Mouse (Mus musculus): Measurements from ENCODE around the gene Cenph. TPM values are rescaled to one million over a fixed set of nuclear protein-coding genes. Genes with fewer than 3 reads are reported as not detected.
"Not testable (repeated sequence)": the region's sequence is repeated elsewhere in the genome, so short reads cannot be mapped to it uniquely, and the experiment has no call there.

The Cenph gene
- polyA plus RNA-seq, 1 experiment from 2014 or later = 31.4 TPM

DNA sequence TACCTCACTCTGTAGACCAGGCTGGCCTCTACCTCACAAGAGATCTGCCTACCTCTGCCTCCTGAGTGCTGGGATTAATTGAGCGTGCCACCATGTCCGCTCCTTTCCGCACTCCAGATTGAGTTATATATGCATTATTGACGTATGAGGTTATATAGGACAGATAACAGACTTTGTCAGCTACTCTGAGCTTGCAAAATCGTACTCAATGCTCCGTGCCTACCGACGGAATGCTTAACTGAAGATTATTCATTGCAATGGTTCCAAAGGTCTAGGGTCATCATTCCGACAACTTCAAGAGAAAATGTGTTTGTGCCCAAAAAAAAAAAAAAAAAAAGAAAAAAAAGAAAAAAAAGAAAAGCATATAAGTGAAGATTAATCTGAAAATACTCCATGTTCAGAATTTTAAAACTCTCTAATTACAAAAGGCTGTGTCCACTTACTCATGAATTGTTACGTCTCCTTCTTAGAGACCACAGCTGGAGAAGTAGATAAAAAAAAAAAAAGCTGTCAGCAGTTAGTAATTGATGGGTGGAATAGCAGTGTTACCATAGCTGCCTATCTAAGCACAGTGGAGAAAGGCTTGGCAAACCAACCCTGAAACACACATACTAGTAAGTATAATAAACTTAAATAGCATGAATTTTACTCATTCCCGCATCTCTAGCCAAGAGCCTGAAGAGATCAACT, 32.2 kb downstream of the Cenph start:
- peak; percentile 64 for ATAC-seq

DNA sequence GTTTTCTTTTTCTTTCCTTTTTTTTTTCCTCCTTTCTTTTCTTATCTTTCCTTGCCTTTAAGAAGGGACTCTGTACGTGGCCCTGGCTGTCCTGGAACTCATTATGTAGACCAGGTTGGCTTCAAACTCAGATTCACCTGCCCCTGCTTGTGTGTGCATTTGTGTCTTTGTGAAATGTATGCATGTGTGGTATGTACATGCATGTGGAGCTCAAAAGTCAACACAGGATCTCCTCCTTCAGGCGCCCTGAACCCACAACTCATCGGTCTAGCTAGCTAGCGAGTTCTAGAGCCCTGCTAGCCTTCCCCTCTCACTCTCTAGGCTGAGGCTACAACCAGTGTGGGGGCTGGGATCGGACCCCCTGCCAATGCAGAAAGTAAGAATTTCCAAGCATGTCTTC, 32.9 kb downstream of the Cenph start:
- H3K4me3 ChIP-seq (replicated peaks) = peak overlapping the region; percentile 19
- no peak overlapping the region for H3K9ac ChIP-seq
- H3K27me3 ChIP-seq (replicated peaks) = no peaks in the 10 kb centered on the region
- H3K4me1 ChIP-seq (replicated peaks) = peaks cover 9% of the 10 kb centered on the region
- no peak for ATAC-seq
- H3K36me3 ChIP-seq = no peaks in the 10 kb centered on the region
- peak overlapping the region; percentile 51; the same call in 1 of the 2 replicates for H3K27ac ChIP-seq
- no peaks in the 10 kb centered on the region for H3K9me3 ChIP-seq
- H3K4me2 ChIP-seq (replicated peaks) = peak overlapping the region; percentile 70
- 84% methylated on average over 5 of the region's 5 CpGs for WGBS

More for the DNA sequence above, 32.2 kb downstream of the Cenph start:
- peaks cover 9% of the 10 kb centered on the region for H3K4me1 ChIP-seq (replicated peaks)
- peak overlapping the region; percentile 70 for H3K4me2 ChIP-seq (replicated peaks)
- peak overlapping the region; percentile 73 for H3K4me3 ChIP-seq (replicated peaks)
- peak overlapping the region; percentile 92 for H3K9ac ChIP-seq
- H3K27ac ChIP-seq = peak overlapping the region; percentile 98
- no peaks in the 10 kb centered on the region for H3K27me3 ChIP-seq (replicated peaks)
- H3K36me3 ChIP-seq = no peaks in the 10 kb centered on the region
- H3K9me3 ChIP-seq = no peaks in the 10 kb centered on the region
- 41% methylated on average over 11 of the region's 11 CpGs for WGBS

DNA sequence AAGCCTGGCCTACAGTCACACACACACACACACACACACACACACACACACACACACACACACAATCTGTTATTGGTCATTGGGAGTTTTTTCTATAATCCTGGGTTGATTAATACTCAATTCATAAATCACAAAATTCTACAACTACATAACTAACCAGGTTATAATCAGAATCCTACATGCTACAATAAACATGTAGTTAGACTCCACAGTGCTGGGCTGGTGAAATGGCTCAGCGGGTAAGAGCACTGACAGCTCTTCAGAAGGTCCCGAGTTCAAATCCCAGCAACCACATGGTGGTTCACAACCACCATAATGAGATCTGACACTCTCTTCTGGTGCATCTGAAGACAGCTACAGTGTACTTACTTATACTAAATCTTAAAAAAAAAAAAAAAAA, 42.9 kb downstream of the Cenph start:
- H3K9ac ChIP-seq = no peak overlapping the region
- 95% methylated on average over 2 of the region's 2 CpGs for WGBS
- H3K4me2 ChIP-seq (replicated peaks) = no peak overlapping the region
- ATAC-seq = no peak
- H3K4me1 ChIP-seq (replicated peaks) = peaks cover 6% of the 10 kb centered on the region; the same call in 1 of the 2 replicates
- H3K27me3 ChIP-seq (replicated peaks) = no peaks in the 10 kb centered on the region
- H3K27ac ChIP-seq = no peak overlapping the region
- H3K36me3 ChIP-seq = peaks cover 7% of the 10 kb centered on the region; the same call in 1 of the 2 replicates
- no peak overlapping the region for H3K4me3 ChIP-seq (replicated peaks)
- H3K9me3 ChIP-seq = no peaks in the 10 kb centered on the region

DNA sequence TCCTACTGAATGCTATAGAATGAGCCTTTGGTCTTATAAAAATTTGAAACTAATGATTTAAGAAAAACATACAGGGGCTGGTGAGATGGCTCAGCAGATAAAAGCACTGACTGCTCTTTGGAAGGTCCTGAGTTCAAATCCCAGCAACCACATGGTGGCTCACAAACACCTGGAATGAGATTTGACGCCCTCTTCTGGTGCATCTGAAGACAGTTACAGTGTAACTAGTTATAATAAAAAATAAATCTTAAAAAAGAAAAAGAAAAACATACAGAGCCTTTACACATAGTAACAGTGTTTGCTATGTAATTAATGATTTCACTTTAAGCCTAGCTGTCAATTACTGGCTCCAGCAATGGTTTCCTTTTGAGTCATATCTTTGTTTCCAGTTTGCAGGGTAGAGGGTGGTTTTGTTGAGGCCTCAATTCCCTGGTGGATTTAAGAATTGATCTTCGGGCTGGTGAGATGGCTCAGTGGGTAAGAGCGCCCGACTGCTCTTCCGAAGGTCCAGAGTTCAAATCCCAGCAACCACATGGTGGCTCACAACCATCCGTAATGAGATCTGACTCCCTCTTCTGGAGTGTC, 44.1 kb downstream of the Cenph start:
- not testable (repeated sequence) for H3K9me3 ChIP-seq; H3K9ac ChIP-seq; H3K27me3 ChIP-seq (replicated peaks); H3K4me3 ChIP-seq (replicated peaks); H3K4me1 ChIP-seq (replicated peaks); ATAC-seq; H3K36me3 ChIP-seq
- Histone ChIP-seq H3K27ac (peak overlapping the region; percentile 46; the same call in 1 of the 2 replicates), H3K4me2 (replicated peaks) (peak overlapping the region; percentile 60; the same call in 1 of the 2 replicates)
- WGBS = 83% methylated on average over 6 of the region's 6 CpGs

DNA sequence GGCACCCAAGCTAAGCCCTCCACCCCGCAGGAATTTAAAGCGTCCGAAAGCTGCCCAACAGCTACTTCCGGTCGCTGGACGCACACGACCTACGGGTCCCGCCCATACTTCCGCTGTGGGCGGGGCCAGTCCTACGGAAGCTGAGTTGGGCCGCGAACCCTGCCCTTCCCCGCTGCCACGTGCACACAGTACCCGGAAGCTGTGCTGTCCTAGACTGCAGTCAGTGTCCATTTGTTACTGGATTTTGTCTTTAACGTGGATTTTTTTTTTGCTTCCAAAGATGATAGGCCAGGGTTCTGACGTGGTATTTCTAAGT, 44.9 kb downstream of the Cenph start, which contains the start of gene Cdk7:
Gene Cdk7, minus strand, starts transcription at position 79 of the 316 bp plus-strand sequence.
- peaks cover 7% of the 10 kb centered on the region; the same call in 1 of the 2 replicates for H3K36me3 ChIP-seq
- peak within 1 kb of the TSS; percentile 78 for H3K4me3 ChIP-seq (replicated peaks)
- no peaks in the 10 kb centered on the region for H3K9me3 ChIP-seq
- peak within 1 kb of the TSS; percentile 60 for H3K4me2 ChIP-seq (replicated peaks)
- peaks cover 6% of the 10 kb centered on the region; the same call in 1 of the 2 replicates for H3K4me1 ChIP-seq (replicated peaks)
- peak within 1 kb of the TSS; percentile 78 for H3K9ac ChIP-seq
- no peaks in the 10 kb centered on the region for H3K27me3 ChIP-seq (replicated peaks)
- peak within 1 kb of the TSS; percentile 93 for H3K27ac ChIP-seq
- WGBS = under 1% methylated on average over 19 of the region's 19 CpGs
- ATAC-seq = peak; percentile 100

DNA sequence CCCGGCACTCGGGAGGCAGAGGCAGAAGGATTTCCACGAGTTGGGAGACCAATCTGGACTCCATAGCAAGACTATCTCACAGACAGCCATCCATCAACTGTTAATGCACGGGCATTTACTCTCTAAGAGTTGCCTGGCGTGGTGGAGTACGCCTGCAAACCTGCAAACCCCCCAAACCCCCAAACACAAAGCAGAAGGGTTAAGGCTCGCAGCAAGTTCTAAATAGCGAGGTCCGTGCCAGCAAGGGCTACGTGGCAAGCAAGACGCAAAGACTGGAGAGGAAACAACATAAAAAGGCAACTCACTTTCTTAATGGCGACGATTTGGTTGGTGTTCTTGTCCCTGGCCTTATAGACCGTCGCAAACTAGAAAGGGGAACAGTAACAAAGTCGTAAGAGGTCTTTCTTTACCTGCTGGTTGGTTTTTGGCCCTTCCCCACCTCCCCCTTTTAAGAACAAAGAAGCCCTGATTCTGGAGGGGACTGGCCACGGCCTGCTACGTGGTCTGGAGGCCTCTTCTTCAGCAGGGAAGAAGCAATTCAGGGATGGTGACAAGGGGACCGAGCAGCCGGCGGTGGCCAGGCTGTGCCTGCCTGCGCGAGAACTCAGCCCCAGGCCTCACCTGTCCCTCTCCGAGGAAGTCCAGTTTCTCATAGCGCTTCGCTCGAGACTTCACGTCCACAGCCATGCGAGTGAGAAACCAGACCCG, 45.4 kb downstream of the Cenph start:
- Histone ChIP-seq H3K27ac (peak overlapping the region; percentile 93), H3K4me3 (replicated peaks) (peak overlapping the region; percentile 78), H3K36me3 (peaks cover 7% of the 10 kb centered on the region; the same call in 1 of the 2 replicates), H3K4me1 (replicated peaks) (peaks cover 6% of the 10 kb centered on the region; the same call in 1 of the 2 replicates), H3K9ac (peak overlapping the region; percentile 78), H3K9me3 (no peaks in the 10 kb centered on the region), H3K4me2 (replicated peaks) (peak overlapping the region; percentile 60), H3K27me3 (replicated peaks) (no peaks in the 10 kb centered on the region)
- ATAC-seq = peak; percentile 85; the same call in 1 of the 2 replicates
- WGBS = under 1% methylated on average over 30 of the region's 30 CpGs

DNA sequence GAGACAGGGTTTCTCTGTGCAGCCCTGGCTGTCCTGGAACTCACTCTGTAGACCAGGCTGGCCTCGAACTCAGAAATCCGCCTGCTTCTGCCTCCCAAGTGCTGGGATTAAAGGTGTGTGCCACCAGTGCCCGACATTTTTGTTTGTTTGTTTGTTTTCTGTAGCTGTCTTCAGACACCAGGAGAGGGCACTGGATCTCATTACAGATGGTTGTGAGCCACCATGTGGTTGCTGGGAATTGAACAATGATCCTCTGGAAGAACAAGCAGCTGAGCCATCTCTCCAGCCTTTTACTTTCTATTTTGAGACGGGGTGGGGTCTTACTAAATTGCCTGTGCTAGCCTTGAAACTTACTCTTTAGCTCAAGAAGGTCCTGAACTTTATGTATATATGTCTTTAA, 47.2 kb downstream of the Cenph start:
- H3K4me1 ChIP-seq (replicated peaks); ATAC-seq; H3K4me3 ChIP-seq (replicated peaks); H3K4me2 ChIP-seq (replicated peaks); H3K36me3 ChIP-seq; H3K9me3 ChIP-seq; H3K27me3 ChIP-seq (replicated peaks); H3K27ac ChIP-seq; H3K9ac ChIP-seq: not testable (repeated sequence)
- 89% methylated on average over 4 of the region's 4 CpGs for WGBS

DNA sequence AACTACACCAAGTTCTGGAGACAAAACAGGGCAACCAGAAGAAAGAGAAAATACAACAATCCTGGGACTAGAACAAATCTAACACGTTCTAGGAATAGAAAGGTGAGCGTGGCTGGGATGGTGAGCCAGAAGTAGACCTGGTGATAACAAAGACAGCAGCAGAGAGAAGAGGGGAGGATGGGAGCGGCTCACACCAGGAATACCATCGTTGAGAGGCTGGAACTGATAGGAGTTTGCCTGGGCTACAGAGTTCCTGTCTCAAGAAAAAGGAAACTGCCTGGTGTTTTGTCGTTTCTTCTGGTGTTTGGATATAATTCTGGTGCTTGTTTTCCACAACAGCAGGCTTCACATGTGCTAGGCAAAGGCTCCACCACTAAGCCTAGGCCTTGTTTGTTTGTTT, 47.6 kb downstream of the Cenph start:
- H3K27ac ChIP-seq = no peak overlapping the region
- no peak for ATAC-seq
- 93% methylated on average over 5 of the region's 5 CpGs for WGBS
- H3K4me3 ChIP-seq (replicated peaks) = no peak overlapping the region
- peaks cover 7% of the 10 kb centered on the region; the same call in 1 of the 2 replicates for H3K36me3 ChIP-seq
- H3K27me3 ChIP-seq (replicated peaks) = no peaks in the 10 kb centered on the region
- peaks cover 6% of the 10 kb centered on the region; the same call in 1 of the 2 replicates for H3K4me1 ChIP-seq (replicated peaks)
- H3K4me2 ChIP-seq (replicated peaks) = no peak overlapping the region
- H3K9ac ChIP-seq = no peak overlapping the region
- no peaks in the 10 kb centered on the region for H3K9me3 ChIP-seq

DNA sequence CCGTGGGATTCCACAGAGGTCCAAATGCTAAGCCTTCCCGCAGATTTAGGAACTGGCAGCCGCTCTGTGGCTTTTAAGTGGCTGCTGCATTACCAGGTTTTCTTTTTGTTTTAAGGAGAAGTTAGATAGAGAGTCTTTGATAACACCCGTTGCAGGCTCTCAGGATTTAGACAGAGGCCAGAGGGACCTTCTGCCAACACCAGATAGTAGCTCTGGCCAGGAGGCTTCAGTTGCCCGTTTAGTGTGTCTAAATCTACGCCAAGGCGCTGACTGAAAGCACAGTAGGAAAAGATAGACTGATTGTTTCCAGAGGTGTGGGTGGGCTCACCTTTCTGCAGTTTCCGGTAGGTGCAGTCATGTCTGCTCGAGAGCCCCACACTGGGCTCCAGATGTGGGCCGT, 50.5 kb downstream of the Cenph start:
- H3K4me1 ChIP-seq (replicated peaks) = peaks cover 6% of the 10 kb centered on the region; the same call in 1 of the 2 replicates
- H3K9ac ChIP-seq = no peak overlapping the region
- H3K27me3 ChIP-seq (replicated peaks) = no peaks in the 10 kb centered on the region
- WGBS = 92% methylated on average over 10 of the region's 10 CpGs
- H3K36me3 ChIP-seq = peaks cover 7% of the 10 kb centered on the region; the same call in 1 of the 2 replicates
- ATAC-seq = no peak
- no peak overlapping the region for H3K4me3 ChIP-seq (replicated peaks)
- H3K27ac ChIP-seq = no peak overlapping the region
- no peak overlapping the region for H3K4me2 ChIP-seq (replicated peaks)
- H3K9me3 ChIP-seq = no peaks in the 10 kb centered on the region

DNA sequence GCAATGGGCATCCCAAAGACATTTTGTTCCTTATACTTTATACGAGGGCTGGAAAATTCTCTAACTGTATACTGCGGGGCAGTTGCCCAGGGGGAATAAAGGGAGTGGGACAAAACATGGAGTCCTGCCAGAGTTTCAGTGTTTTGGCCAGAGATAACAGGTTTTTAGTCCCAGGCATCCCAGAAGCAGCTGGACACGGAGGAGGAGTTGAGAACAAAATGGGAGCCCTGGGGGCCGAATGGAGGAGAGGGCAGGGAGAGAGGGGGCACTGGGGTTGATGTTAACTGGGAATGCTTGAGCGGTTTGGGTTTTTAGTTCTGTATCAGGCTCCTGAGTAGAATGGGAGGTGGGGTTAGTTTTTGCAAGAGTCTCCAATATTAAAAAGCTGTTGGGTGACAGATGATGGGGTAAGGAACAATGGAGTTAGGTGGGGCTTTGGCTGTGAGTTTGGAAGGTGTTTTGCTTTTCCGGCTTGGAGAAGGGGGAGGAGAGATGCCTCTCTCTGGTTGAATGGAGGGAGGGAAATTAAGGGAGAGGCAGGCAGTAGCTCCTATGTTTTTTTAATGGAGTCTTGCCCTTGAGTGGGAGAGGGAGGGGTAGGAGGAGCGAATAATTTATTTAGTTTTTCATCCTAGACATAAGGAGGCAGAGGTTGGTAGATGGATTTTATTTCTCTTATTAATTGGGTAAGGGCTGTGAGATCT, 51.5 kb downstream of the Cenph start:
- no peak for ATAC-seq
- peaks cover 9% of the 10 kb centered on the region; the same call in 1 of the 2 replicates for H3K36me3 ChIP-seq
- H3K9me3 ChIP-seq = no peaks in the 10 kb centered on the region
- 86% methylated on average over 7 of the region's 7 CpGs for WGBS
- H3K27me3 ChIP-seq (replicated peaks) = no peaks in the 10 kb centered on the region
- H3K4me3 ChIP-seq (replicated peaks) = no peak overlapping the region
- H3K9ac ChIP-seq = no peak overlapping the region
- peaks cover 6% of the 10 kb centered on the region; the same call in 1 of the 2 replicates for H3K4me1 ChIP-seq (replicated peaks)
- no peak overlapping the region for H3K4me2 ChIP-seq (replicated peaks)
- H3K27ac ChIP-seq = no peak overlapping the region

DNA sequence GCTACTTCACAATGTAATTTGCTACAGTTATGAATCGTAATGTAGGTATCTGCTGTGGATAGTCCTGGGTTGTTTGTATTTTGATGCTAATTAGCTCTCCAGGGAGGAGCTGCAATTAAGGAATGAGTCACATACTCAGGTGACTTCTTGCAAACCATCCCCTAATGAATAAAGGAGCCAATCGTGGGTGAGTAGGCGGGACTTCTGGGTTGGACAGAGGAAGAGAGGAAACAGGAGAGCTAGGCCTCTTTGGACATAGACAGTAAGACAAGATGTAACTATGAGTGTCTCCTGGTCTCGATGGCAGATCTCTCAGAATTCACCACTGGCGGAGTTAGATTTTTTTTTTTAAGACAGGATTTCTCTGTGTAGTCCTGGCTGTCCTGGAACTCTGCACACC, 54.0 kb downstream of the Cenph start:
- no peaks in the 10 kb centered on the region for H3K9me3 ChIP-seq
- peaks cover 8% of the 10 kb centered on the region; the same call in 1 of the 2 replicates for H3K36me3 ChIP-seq
- no peaks in the 10 kb centered on the region for H3K27me3 ChIP-seq (replicated peaks)
- no peak overlapping the region for H3K27ac ChIP-seq
- 89% methylated on average over 5 of the region's 5 CpGs for WGBS
- H3K4me2 ChIP-seq (replicated peaks) = no peak overlapping the region
- no peaks in the 10 kb centered on the region for H3K4me1 ChIP-seq (replicated peaks)
- H3K4me3 ChIP-seq (replicated peaks) = no peak overlapping the region
- H3K9ac ChIP-seq = no peak overlapping the region
- no peak for ATAC-seq

DNA sequence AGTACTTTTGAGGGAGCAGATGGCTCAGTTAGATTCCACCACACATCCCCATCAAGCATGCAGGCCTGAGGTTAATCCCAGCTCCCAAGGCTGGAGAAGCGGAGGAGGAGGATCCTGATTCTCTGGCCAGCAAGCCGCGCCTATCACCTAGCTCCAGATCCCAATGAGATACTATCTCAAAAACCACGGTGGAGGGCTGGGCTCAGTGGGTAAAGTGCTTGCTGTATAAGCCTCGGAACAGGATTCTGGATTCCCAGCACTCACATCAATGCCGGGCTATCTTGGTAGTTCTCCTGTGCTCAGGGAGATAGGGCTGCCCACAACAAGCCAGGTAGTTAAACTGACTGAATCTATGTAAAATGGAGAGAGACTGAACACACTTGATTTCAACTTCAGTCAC, 60.2 kb downstream of the Cenph start:
- Histone ChIP-seq H3K27ac (no peak overlapping the region), H3K9ac (no peak overlapping the region), H3K9me3 (no peaks in the 10 kb centered on the region), H3K4me1 (replicated peaks) (no peaks in the 10 kb centered on the region), H3K4me2 (replicated peaks) (no peak overlapping the region), H3K36me3 (peaks cover 30% of the 10 kb centered on the region), H3K4me3 (replicated peaks) (no peak overlapping the region), H3K27me3 (replicated peaks) (no peaks in the 10 kb centered on the region)
- no peak for ATAC-seq
- WGBS = 88% methylated on average over 6 of the region's 6 CpGs
